In the genomic region with DNA sequence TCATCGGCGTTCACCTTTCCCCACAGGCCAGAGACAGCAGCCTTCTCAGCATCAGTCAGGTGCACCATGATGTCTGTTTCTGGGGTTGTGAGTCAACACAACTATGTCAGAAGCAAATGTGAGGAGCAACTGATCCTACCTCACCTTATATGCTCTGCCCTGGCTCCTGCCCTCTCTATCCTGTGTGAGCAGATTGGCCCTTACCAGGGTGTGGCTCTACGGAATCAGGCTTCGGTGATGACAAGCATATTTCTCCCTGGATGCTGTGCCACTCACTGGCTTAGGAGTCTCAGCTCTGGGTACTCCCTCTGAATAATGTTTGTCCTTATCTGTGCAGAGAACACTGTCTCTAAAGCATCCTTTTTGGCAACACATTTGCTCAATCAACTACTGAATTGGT, we compare ENCODE assay signal across 8 mouse cellular contexts. TPM values are rescaled to one million over a fixed set of nuclear protein-coding genes. Genes with fewer than 3 reads are reported as not detected.
DNase-seq lines count a peak whose midpoint lies in the region; ATAC-seq and TF ChIP-seq lines count a peak whose summit lies in the region.

Gene Hbb-bs (minus strand): TSS at position 289 of the 400 bp plus-strand sequence.

- no peak within 1 kb of the TSS for H3K9ac ChIP-seq in lung, postnatal 0 days (replicated peaks; ENCODE audit: low read depth)
- H3K9ac ChIP-seq in limb, embryonic 14.5 days (ENCODE audit: low read depth, low read length, severe bottlenecking) = no peak within 1 kb of the TSS

- H3K27me3 ChIP-seq in lung, postnatal 0 days (replicated peaks; ENCODE audit: insufficient read depth, low read length) = no peaks in the 10 kb centered on the region
- H3K27me3 ChIP-seq in forebrain, embryonic 10.5 days (ENCODE audit: poor library complexity, severe bottlenecking) = no peaks in the 10 kb centered on the region
- H3K27me3 ChIP-seq in limb, embryonic 14.5 days (ENCODE audit: control insufficient read depth, insufficient read depth, low read length) = no peaks in the 10 kb centered on the region
- no peaks in the 10 kb centered on the region for H3K27me3 ChIP-seq in small intestine, adult 2 months (ENCODE audit: control insufficient read depth, insufficient read depth, low read length)

- no peak within 1 kb of the TSS for H3K4me3 ChIP-seq in lung, postnatal 0 days (ENCODE audit: low read depth, low read length)
- no peak within 1 kb of the TSS for H3K4me3 ChIP-seq in forebrain, embryonic 10.5 days
- H3K4me3 ChIP-seq in limb, embryonic 14.5 days (replicated peaks; ENCODE audit: low read length) = no peak within 1 kb of the TSS
- no peak within 1 kb of the TSS for H3K4me3 ChIP-seq in small intestine, adult 2 months (ENCODE audit: low read depth, low read length)

- H3K4me2 ChIP-seq in lung, postnatal 0 days (replicated peaks; ENCODE audit: low read depth, low read length) = no peak within 1 kb of the TSS
- no peak within 1 kb of the TSS for H3K4me2 ChIP-seq in limb, embryonic 14.5 days (replicated peaks; ENCODE audit: low read depth, low read length, severe bottlenecking)

- TF ChIP-seq CTCF in lung, postnatal 0 days (IDR thresholded peaks at IDR 0.05) = no peak
- TF ChIP-seq CTCF in small intestine, adult 2 months (IDR thresholded peaks at IDR 0.05; ENCODE audit: extremely low read depth, insufficient read length, insufficient replicate concordance, low read depth, low read length) = no peak

- ATAC-seq in lung, postnatal 0 days = peak; percentile 68
- no peak for ATAC-seq in limb, embryonic 14.5 days (ENCODE audit: low FRiP score, low read depth)

- no peak for DNase-seq in lung, postnatal 0 days (ENCODE audit: low spot score)
- DNase-seq in lung, postnatal 14 days = no peak
- DNase-seq in forebrain, embryonic 10.5 days (ENCODE audit: extremely low spot score, low spot score) = no peak
- DNase-seq in heart, postnatal 4 days = no peak
- no peak for DNase-seq in limb, embryonic 14.5 days (ENCODE audit: low spot score)
- DNase-seq in cerebellum, adult 18-20 months = no peak
- no peak for DNase-seq in right cerebral cortex, adult 2 months (ENCODE audit: low spot score in 2 of 2)

- 84% methylated on average over 4 of the region's 4 CpGs for WGBS in lung, postnatal 0 days
- WGBS in forebrain, embryonic 10.5 days = 92% methylated on average over 4 of the region's 4 CpGs
- 90% methylated on average over 4 of the region's 4 CpGs for WGBS in limb, embryonic 14.5 days
- WGBS in small intestine, adult 2 months = 86% methylated on average over 4 of the region's 4 CpGs

- H3K36me3 ChIP-seq in lung, postnatal 0 days (ENCODE audit: insufficient read depth, low read length) = no peaks in the 10 kb centered on the region
- no peaks in the 10 kb centered on the region for H3K36me3 ChIP-seq in forebrain, embryonic 10.5 days (replicated peaks)
- no peaks in the 10 kb centered on the region for H3K36me3 ChIP-seq in limb, embryonic 14.5 days (ENCODE audit: control insufficient read depth, insufficient read depth, low read length)
- H3K36me3 ChIP-seq in small intestine, adult 2 months (ENCODE audit: control insufficient read depth, insufficient read depth, low read length) = no peaks in the 10 kb centered on the region

- H3K4me1 ChIP-seq in lung, postnatal 0 days (ENCODE audit: insufficient read depth, low read depth, low read length) = no peaks in the 10 kb centered on the region
- H3K4me1 ChIP-seq in forebrain, embryonic 10.5 days = no peaks in the 10 kb centered on the region
- no peaks in the 10 kb centered on the region for H3K4me1 ChIP-seq in limb, embryonic 14.5 days (ENCODE audit: control insufficient read depth, insufficient read depth, low read length)
- H3K4me1 ChIP-seq in small intestine, adult 2 months (ENCODE audit: control insufficient read depth, insufficient read depth, insufficient read length, low read length) = no peaks in the 10 kb centered on the region

- TF ChIP-seq POLR2A in limb, embryonic 14.5 days (IDR thresholded peaks at IDR 0.05; ENCODE audit: borderline replicate concordance, extremely low read depth, insufficient read depth, insufficient read length) = no peak
- no peak for TF ChIP-seq POLR2A in small intestine, adult 2 months (IDR thresholded peaks at IDR 0.05; ENCODE audit: low read depth, low read length)

- no peak for TF ChIP-seq EP300 in lung, postnatal 0 days (IDR thresholded peaks at IDR 0.05)

- H3K27ac ChIP-seq in lung, postnatal 0 days (ENCODE audit: low read length) = no peak within 1 kb of the TSS
- no peak within 1 kb of the TSS for H3K27ac ChIP-seq in forebrain, embryonic 10.5 days
- H3K27ac ChIP-seq in limb, embryonic 14.5 days (replicated peaks; ENCODE audit: low read depth, low read length) = no peak within 1 kb of the TSS
- no peak within 1 kb of the TSS for H3K27ac ChIP-seq in small intestine, adult 2 months (ENCODE audit: insufficient read depth, low read depth, low read length)

- H3K9me3 ChIP-seq in lung, postnatal 0 days (ENCODE audit: low read length) = no peaks in the 10 kb centered on the region
- H3K9me3 ChIP-seq in forebrain, embryonic 10.5 days = no peaks in the 10 kb centered on the region
- H3K9me3 ChIP-seq in limb, embryonic 14.5 days (ENCODE audit: control insufficient read depth, low read length) = no peaks in the 10 kb centered on the region

RNA-seq across cellular contexts. Expression of gene Hbb-bs, which starts in this region (rescaled TPM):
- 19,829 and 23,579 TPM in 2 replicates for polyA plus RNA-seq in lung, postnatal 0 days (2015; fragmentation: Nextera tagmentation; extraction: Ambion mirVana)
- 80.0 and 102 TPM in 2 replicates for polyA plus RNA-seq in forebrain, embryonic 10.5 days (2016; fragmentation: Nextera tagmentation; extraction: Ambion mirVana)
- over 10,000 TPM in 1 of 2 experiments, 1,000 to 10,000 TPM in 1; 4,494 to 12,962 TPM for total RNA-seq in heart, postnatal 4 days (2021)
- polyA plus RNA-seq in limb, embryonic 14.5 days (2012; rRNA removed) = 9,008 and 9,822 TPM in 2 replicates
- polyA plus RNA-seq in limb, embryonic 14.5 days (2014; fragmentation: Nextera tagmentation; extraction: Ambion mirVana) = 6,131 and 9,529 TPM in 2 replicates
- 59.9 and 74.9 TPM in 2 replicates for polyA plus RNA-seq in small intestine, adult 2 months (2012; rRNA removed)

Comparison
In these comparisons a context has a peak if more than half of its experiments do, and no peak if none do; other contexts are left out.
1. RNA of gene Hbb-bs (polyA plus RNA-seq): 19,829 to 23,579 TPM in lung, postnatal 0 days and 6,131 to 9,822 TPM in limb, embryonic 14.5 days; 80.0 to 102 TPM in forebrain, embryonic 10.5 days and 59.9 to 74.9 TPM in small intestine, adult 2 months; every median in the first group is over 10 times any median in the second.